Mouse (Mus musculus) kidney, adult 9 months (tissue): Measurements from ENCODE around the gene Zfand6.

ENCODE experiments used
- DNase-seq: peaks from one replicate; pipeline ENCODE4 v3.0.0; 2022

The Zfand6 gene

DNA sequence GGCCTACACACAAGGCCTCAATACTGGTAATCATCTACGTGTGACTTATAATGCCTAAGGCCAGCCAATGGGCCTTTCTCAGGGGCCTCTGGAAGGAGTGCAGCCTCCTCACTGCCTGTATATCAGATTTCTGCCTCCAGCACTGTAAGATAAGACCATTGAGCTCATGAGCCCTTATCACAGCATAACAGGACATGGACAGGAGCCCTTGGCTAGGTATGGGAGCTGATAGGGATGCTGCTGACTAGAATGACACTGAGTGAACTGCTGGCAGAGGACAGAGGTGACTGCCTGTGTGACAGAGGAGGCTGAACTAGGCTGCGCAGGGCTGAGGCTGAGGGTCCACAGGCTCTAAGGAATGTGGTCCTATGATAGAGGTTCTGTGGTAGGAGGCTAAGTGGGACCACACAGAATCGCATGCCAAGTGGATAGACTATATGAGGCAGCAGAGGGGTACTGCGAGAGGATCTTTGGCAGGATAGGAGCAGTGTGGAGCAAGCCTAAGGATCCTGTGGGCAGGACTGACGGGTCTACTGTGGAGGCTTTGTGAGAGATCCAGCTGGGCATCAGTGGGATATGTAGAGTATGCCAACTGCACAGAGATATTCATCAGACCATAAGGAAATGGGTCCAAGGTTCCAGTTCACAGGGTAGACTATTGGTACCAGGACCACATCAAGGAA is 102.5 kb downstream of the Zfand6 start:
- DNase-seq, result no peak

DNA sequence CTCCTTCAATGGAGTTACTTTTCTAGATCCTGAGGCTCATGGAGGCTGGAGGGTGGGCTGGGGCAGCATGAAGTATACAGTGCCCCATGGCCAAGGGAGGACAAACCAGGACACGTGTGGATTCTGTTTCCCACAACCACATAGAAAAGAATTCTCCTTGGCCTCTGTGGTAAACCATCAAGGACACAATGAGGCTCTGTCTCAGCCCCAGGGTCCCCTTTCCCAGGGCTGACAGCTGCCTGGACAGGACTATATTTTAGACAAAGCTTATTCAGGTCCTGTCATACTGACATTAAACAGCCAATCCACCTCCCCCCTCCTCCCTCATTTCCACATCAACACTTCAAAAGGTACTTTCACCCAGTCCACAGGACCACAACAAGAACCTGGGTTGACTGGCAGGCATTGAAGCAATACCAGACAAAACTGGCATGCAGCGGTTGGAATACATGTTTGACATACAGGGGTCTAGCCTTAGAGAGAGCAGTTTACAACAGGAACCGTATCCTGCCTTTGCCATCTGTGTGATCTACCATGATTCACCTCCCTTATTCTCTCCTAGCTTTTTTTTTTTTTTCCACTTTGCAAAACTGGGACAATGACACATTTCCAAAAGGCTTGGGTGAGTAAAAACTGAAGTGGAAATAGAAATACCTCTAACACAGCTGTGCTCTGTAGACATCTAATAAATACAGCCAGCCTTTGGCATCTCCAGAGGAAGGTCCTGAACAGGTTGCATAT is 103.2 kb downstream of the Zfand6 start:
- DNase-seq, result no peak

DNA sequence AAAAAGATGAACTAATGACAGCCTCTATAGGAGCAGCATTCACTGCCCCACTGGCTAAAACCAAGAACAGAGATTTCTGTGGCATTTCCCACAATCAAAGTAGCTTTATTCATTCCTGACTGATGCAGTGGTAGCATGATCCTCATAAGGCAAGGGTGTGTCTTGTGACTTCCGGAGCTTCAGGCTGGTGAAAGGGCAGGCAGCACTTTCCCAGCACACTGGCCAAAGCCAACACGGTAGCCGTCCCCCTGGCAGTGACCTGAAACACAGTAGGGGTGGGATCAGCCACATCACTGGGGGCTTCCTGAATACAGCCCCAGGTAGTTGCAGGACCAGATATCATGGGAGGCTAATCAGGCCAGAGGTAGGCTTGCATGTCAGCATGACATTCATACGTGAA is 104.7 kb downstream of the Zfand6 start:
- no peak for DNase-seq

DNA sequence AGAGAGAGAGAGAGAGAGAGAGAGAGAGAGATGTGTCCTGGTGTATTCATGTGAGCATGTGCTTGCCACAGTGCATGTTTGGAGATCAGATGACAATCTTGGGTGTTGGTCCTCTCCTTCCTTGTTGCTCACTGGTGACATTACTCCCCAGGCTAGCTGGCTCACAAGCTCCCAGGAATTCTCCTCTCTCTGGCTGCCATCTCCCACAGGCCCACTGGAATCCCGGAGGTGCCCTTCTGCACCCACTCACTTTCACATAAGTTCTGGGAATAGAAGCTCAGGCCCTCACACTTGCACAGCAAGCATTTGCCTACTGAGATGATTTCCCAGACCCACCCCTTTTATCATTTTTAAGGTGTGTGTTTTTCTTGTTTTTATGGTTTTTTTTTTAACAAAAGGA is 110.0 kb downstream of the Zfand6 start:
- DNase-seq, result no peak

DNA sequence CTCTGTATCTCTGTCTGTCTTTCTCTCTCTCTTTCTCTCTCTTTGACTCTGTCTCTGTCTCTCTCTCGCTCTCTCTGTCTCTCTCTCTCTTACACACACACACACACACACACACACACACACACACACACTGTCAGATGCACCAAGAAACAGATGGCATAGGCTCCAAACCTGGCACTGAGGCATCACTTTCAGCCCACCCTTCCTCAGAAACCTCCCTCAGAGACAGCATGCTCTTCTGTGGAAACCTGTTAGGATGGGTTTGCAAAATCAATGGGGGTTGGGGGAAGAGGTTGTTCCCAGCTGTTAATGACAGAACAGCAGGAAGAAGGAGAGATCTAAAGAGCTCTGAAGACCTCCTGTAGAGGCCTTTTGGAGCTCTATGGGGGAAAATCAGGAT is 110.9 kb downstream of the Zfand6 start:
- DNase-seq, result no peak

DNA sequence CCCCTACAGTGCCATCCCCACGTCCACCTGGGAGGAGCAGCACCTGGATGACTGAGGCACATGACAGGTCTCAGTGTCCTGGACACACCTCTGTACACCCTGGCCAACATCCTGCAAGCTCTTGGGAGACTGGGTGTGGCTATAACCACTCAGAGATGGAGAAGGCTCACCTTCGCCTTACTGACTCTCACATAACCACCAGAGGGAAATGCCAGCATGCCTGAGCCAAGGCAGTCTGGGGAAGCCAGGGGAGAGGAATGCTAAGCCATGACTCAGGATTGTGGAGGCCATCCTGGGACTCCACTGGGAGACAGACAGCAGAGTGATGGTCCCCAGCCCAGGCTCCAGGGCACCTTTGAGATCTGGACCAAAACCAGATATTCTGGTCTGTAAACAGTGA is 112.7 kb downstream of the Zfand6 start:
- DNase-seq, result no peak

- peak; percentile 24 for DNase-seq
Measured at GRCm38 (mm10) chr7:84566200-84566599, 123.6 kb downstream of the Zfand6 start.

DNA sequence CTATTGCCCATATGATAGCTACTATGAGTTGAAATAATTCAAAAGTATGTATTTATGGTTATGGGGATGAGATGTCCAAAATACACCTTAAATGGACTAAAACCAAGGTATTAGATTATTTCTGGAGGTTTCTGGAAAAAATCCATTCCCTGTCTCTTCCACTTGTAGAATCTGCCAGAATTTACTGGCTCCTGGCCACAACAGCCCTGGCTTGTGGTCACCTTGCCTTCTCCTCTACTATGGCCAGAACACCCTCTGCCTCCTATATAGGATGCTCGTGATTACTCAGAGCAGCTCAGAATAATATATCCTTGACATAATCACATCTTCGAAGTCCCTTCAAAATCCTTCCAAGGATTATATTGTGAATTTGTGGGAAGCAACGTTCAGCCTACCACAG is 125.5 kb downstream of the Zfand6 start:
- no peak for DNase-seq
